ENCODE assay signal across 8 mouse cellular contexts in the genomic region with DNA sequence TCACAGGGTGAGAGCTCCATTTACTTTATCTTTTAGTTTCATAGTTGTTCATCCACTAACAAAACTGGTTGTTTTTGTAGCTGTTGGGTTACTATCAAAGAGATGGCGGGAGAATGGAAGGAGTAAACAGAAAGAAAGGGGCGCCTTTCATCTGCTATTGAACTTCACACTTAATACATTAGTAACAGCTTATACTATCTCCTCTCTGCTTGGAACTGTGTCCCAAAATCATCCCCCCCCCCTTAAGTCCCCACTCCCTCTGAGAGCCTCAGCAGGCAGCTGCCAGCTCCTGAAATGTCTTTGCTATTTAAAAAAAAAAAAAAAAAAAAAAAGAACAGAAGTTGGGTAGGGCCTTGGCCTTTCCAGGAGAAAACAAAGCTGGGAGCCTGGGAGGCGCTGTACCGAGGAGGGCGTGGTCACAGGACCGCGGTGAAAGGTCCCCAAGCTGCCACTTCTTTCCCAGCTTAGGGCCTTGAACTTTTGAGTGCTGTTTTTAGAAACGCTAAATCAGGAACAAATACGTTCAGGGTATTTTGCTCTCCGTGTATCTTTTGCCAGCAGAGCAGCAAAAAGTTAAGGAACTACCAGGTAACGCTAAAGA.
A peak's percentile ranks its signal among the peaks of the same experiment; 100 is the strongest.
DNase-seq lines count a peak whose midpoint lies in the region; ATAC-seq and TF ChIP-seq lines count a peak whose summit lies in the region.

No protein-coding gene starts in this region.

- intact Hi-C loops in gastrocnemius, adult 2 months (cut with DNase I): no loop called here

- peak overlapping the region; percentile 43 for H3K4me3 ChIP-seq in gastrocnemius, adult 2 months
- no peak overlapping the region for H3K4me3 ChIP-seq in intestine, embryonic 14.5 days (ENCODE audit: low read depth, low read length)
- no peak overlapping the region for H3K4me3 ChIP-seq in liver, embryonic 14.5 days (ENCODE audit: insufficient read depth in 1 of 2, low read depth in 2 of 2, low read length in 2 of 2)

- H3K36me3 ChIP-seq in intestine, embryonic 14.5 days (ENCODE audit: control insufficient read depth, insufficient read depth, low read length): no peaks in the 10 kb centered on the region
- no peaks in the 10 kb centered on the region for H3K36me3 ChIP-seq in liver, embryonic 14.5 days (replicated peaks; ENCODE audit: control insufficient read depth, insufficient read depth, low read depth)

- H3K27me3 ChIP-seq in intestine, embryonic 14.5 days (replicated peaks; ENCODE audit: control insufficient read depth, insufficient read depth, low read length): no peaks in the 10 kb centered on the region
- no peaks in the 10 kb centered on the region for H3K27me3 ChIP-seq in liver, embryonic 14.5 days (ENCODE audit: control insufficient read depth, insufficient read depth, low read length)

- WGBS in intestine, embryonic 14.5 days: 13% methylated on average over 11 of the region's 11 CpGs
- 10% methylated on average over 11 of the region's 11 CpGs for WGBS in liver, embryonic 14.5 days (ENCODE audit: insufficient replicate concordance)

- TF ChIP-seq CTCF in gastrocnemius, adult 2 months (IDR thresholded peaks at IDR 0.05): no peak
- no peak for TF ChIP-seq CTCF in liver, embryonic 14.5 days (IDR thresholded peaks at IDR 0.05; ENCODE audit: low read depth)

- no peak for TF ChIP-seq EP300 in liver, embryonic 14.5 days (IDR thresholded peaks at IDR 0.05; ENCODE audit: low read depth)

- H3K9me3 ChIP-seq in intestine, embryonic 14.5 days (ENCODE audit: control insufficient read depth, low read length): no peaks in the 10 kb centered on the region
- H3K9me3 ChIP-seq in liver, embryonic 14.5 days (ENCODE audit: control insufficient read depth, low read length): no peaks in the 10 kb centered on the region

- DNase-seq in gastrocnemius, adult 2 months: peak; percentile 69
- DNase-seq in gastrocnemius, adult 8-10 months (ENCODE audit: low spot score in 2 of 2): no peak
- peak; percentile 20 for DNase-seq in embryo, embryonic 9.5 days (ENCODE audit: extremely low spot score)
- DNase-seq in intestine, embryonic 14.5 days (ENCODE audit: low spot score): no peak
- DNase-seq in liver, embryonic 14.5 days (ENCODE audit: low read depth in 3 of 3, low spot score in 3 of 3): no peak
- peak; percentile 77 for DNase-seq in testis, postnatal 10 days (ENCODE audit: low spot score)
- DNase-seq in cerebellum, postnatal 14 days: no peak
- no peak for DNase-seq in urinary bladder, postnatal 10 days (ENCODE audit: low spot score)

- no peaks in the 10 kb centered on the region for H3K4me1 ChIP-seq in intestine, embryonic 14.5 days (replicated peaks; ENCODE audit: control insufficient read depth, insufficient read depth, low read length)
- H3K4me1 ChIP-seq in liver, embryonic 14.5 days (replicated peaks; ENCODE audit: control insufficient read depth in 2 of 2, insufficient read depth in 2 of 2, low read length in 1 of 2): peaks cover 17 to 22% of the 10 kb centered on the region in 2 experiments

- no peak for ATAC-seq in intestine, embryonic 14.5 days (replicated peaks; ENCODE audit: low FRiP score, low TSS enrichment, low read depth)
- ATAC-seq in liver, embryonic 14.5 days (ENCODE audit: insufficient read depth): no peak

- H3K9ac ChIP-seq in intestine, embryonic 14.5 days (ENCODE audit: low read length): no peak overlapping the region
- no peak overlapping the region for H3K9ac ChIP-seq in liver, embryonic 14.5 days (replicated peaks)

- H3K27ac ChIP-seq in gastrocnemius, adult 2 months: peak overlapping the region; percentile 75
- H3K27ac ChIP-seq in intestine, embryonic 14.5 days (ENCODE audit: low read depth): no peak overlapping the region
- H3K27ac ChIP-seq in liver, embryonic 14.5 days: no peak overlapping the region

- H3K4me2 ChIP-seq in intestine, embryonic 14.5 days (ENCODE audit: low read length): peak overlapping the region; percentile 8; the same call in 1 of the 2 replicates
- H3K4me2 ChIP-seq in liver, embryonic 14.5 days (ENCODE audit: low read depth): peak overlapping the region; percentile 41

Comparison
In these comparisons a context has a peak if more than half of its experiments do, and no peak if none do; other contexts are left out.
1. DNase-seq: peak in gastrocnemius, adult 2 months (single experiment), embryo, embryonic 9.5 days (single experiment) and testis, postnatal 10 days (single experiment); none in gastrocnemius, adult 8-10 months (0 of 2), intestine, embryonic 14.5 days (single experiment), liver, embryonic 14.5 days (0 of 3), cerebellum, postnatal 14 days (0 of 2) and urinary bladder, postnatal 10 days (single experiment).